Mouse (Mus musculus): ENCODE measurements around the gene Dnajb1. TPM values are rescaled to one million over a fixed set of nuclear protein-coding genes. Genes with fewer than 3 reads are reported as not detected.
A peak's percentile ranks its signal among the peaks of the same experiment; 100 is the strongest.

The Dnajb1 gene
- polyA plus RNA-seq, 1 experiment from 2014 or later = 78.2 TPM

- H3K36me3 ChIP-seq (ENCODE audit: control insufficient read depth, insufficient read depth, low read length) = no peaks in the 10 kb centered on the region
- no peaks in the 10 kb centered on the region for H3K9me3 ChIP-seq (ENCODE audit: control insufficient read depth, low read length)
- H3K4me1 ChIP-seq (ENCODE audit: control insufficient read depth, insufficient read depth, low read length) = no peaks in the 10 kb centered on the region
- WGBS = 11% methylated on average over 23 of the region's 23 CpGs
- H3K4me2 ChIP-seq (ENCODE audit: low read depth, severe bottlenecking) = peak overlapping the region; percentile 53
- 0 out of 2 replicates have a peak overlapping the region, but pooled peaks have one; percentile 1 for H3K9ac ChIP-seq (ENCODE audit: low read length)
- H3K4me3 ChIP-seq (ENCODE audit: low read depth, low read length) = peak overlapping the region; percentile 18; the same call in 1 of the 2 replicates
- no peak overlapping the region for H3K27ac ChIP-seq (replicated peaks; ENCODE audit: low read depth, low read length)
- DNase-seq (ENCODE audit: low spot score) = peak; percentile 92
- H3K27me3 ChIP-seq (ENCODE audit: control insufficient read depth, insufficient read depth, low read length) = no peaks in the 10 kb centered on the region
- peak; percentile 87 for ATAC-seq (ENCODE audit: insufficient number of reproducible peaks, low FRiP score, low TSS enrichment, low read depth)
Observed at GRCm38 (mm10) chr8:83622389-83622989, 14.5 kb downstream of the Dnajb1 start.

GRCm38 (mm10) chr8:83623549-83623948 is 15.6 kb downstream of the Dnajb1 start:
- no peaks in the 10 kb centered on the region for H3K4me1 ChIP-seq (ENCODE audit: control insufficient read depth, insufficient read depth, low read length)
- 90% methylated on average over 7 of the region's 7 CpGs for WGBS
- no peaks in the 10 kb centered on the region for H3K27me3 ChIP-seq (ENCODE audit: control insufficient read depth, insufficient read depth, low read length)
- ATAC-seq (ENCODE audit: insufficient number of reproducible peaks, low FRiP score, low TSS enrichment, low read depth) (no peak), DNase-seq (ENCODE audit: low spot score) (no peak)
- no peaks in the 10 kb centered on the region for H3K9me3 ChIP-seq (ENCODE audit: control insufficient read depth, low read length)
- H3K27ac ChIP-seq (replicated peaks; ENCODE audit: low read depth, low read length) = no peak overlapping the region
- H3K36me3 ChIP-seq (ENCODE audit: control insufficient read depth, insufficient read depth, low read length) = no peaks in the 10 kb centered on the region
- no peak overlapping the region for H3K9ac ChIP-seq (ENCODE audit: low read length)
- no peak overlapping the region for H3K4me2 ChIP-seq (ENCODE audit: low read depth, severe bottlenecking)
- no peak overlapping the region for H3K4me3 ChIP-seq (ENCODE audit: low read depth, low read length)

- Histone ChIP-seq H3K9ac (ENCODE audit: low read length) (no peak overlapping the region), H3K9me3 (ENCODE audit: control insufficient read depth, low read length) (no peaks in the 10 kb centered on the region), H3K27me3 (ENCODE audit: control insufficient read depth, insufficient read depth, low read length) (no peaks in the 10 kb centered on the region), H3K4me1 (ENCODE audit: control insufficient read depth, insufficient read depth, low read length) (no peaks in the 10 kb centered on the region), H3K27ac (replicated peaks; ENCODE audit: low read depth, low read length) (no peak overlapping the region), H3K36me3 (ENCODE audit: control insufficient read depth, insufficient read depth, low read length) (no peaks in the 10 kb centered on the region), H3K4me3 (ENCODE audit: low read depth, low read length) (no peak overlapping the region), H3K4me2 (ENCODE audit: low read depth, severe bottlenecking) (no peak overlapping the region)
- 48% methylated on average over 3 of the region's 3 CpGs for WGBS
- DNase-seq (ENCODE audit: low spot score) = peak; percentile 39
- ATAC-seq (ENCODE audit: insufficient number of reproducible peaks, low FRiP score, low TSS enrichment, low read depth) = no peak
Observed at GRCm38 (mm10) chr8:83624739-83625138, 16.7 kb downstream of the Dnajb1 start.

- no peaks in the 10 kb centered on the region for H3K9me3 ChIP-seq (ENCODE audit: control insufficient read depth, low read length)
- H3K4me1 ChIP-seq (ENCODE audit: control insufficient read depth, insufficient read depth, low read length) = no peaks in the 10 kb centered on the region
- ATAC-seq (ENCODE audit: insufficient number of reproducible peaks, low FRiP score, low TSS enrichment, low read depth) = no peak
- H3K27ac ChIP-seq (replicated peaks; ENCODE audit: low read depth, low read length) = no peak overlapping the region
- 87% methylated on average over 6 of the region's 6 CpGs for WGBS
- H3K36me3 ChIP-seq (ENCODE audit: control insufficient read depth, insufficient read depth, low read length) = no peaks in the 10 kb centered on the region
- H3K27me3 ChIP-seq (ENCODE audit: control insufficient read depth, insufficient read depth, low read length) = no peaks in the 10 kb centered on the region
- no peak overlapping the region for H3K4me3 ChIP-seq (ENCODE audit: low read depth, low read length)
- no peak overlapping the region for H3K4me2 ChIP-seq (ENCODE audit: low read depth, severe bottlenecking)
- no peak overlapping the region for H3K9ac ChIP-seq (ENCODE audit: low read length)
- DNase-seq (ENCODE audit: low spot score) = no peak
Observed at GRCm38 (mm10) chr8:83625676-83626299, 17.8 kb downstream of the Dnajb1 start.

- Histone ChIP-seq H3K4me3 (ENCODE audit: low read depth, low read length) (no peak overlapping the region), H3K4me1 (ENCODE audit: control insufficient read depth, insufficient read depth, low read length) (no peaks in the 10 kb centered on the region), H3K27ac (replicated peaks; ENCODE audit: low read depth, low read length) (no peak overlapping the region), H3K36me3 (ENCODE audit: control insufficient read depth, insufficient read depth, low read length) (no peaks in the 10 kb centered on the region), H3K9me3 (ENCODE audit: control insufficient read depth, low read length) (peaks cover 3% of the 10 kb centered on the region; the same call in 1 of the 2 replicates), H3K27me3 (ENCODE audit: control insufficient read depth, insufficient read depth, low read length) (no peaks in the 10 kb centered on the region), H3K9ac (ENCODE audit: low read length) (no peak overlapping the region), H3K4me2 (ENCODE audit: low read depth, severe bottlenecking) (no peak overlapping the region)
- WGBS = 88% methylated on average over 7 of the region's 7 CpGs
- DNase-seq (ENCODE audit: low spot score) (no peak), ATAC-seq (ENCODE audit: insufficient number of reproducible peaks, low FRiP score, low TSS enrichment, low read depth) (no peak)
Observed at GRCm38 (mm10) chr8:83632083-83632707, 24.2 kb downstream of the Dnajb1 start.

- DNase-seq (ENCODE audit: low spot score) (no peak), ATAC-seq (ENCODE audit: insufficient number of reproducible peaks, low FRiP score, low TSS enrichment, low read depth) (no peak)
- H3K9ac ChIP-seq (ENCODE audit: low read length) = no peak overlapping the region
- H3K4me2 ChIP-seq (ENCODE audit: low read depth, severe bottlenecking) = no peak overlapping the region
- H3K9me3 ChIP-seq (ENCODE audit: control insufficient read depth, low read length) = peaks cover 3% of the 10 kb centered on the region; the same call in 1 of the 2 replicates
- WGBS = 82% methylated on average over 4 of the region's 4 CpGs
- H3K4me1 ChIP-seq (ENCODE audit: control insufficient read depth, insufficient read depth, low read length) = no peaks in the 10 kb centered on the region
- no peak overlapping the region for H3K27ac ChIP-seq (replicated peaks; ENCODE audit: low read depth, low read length)
- no peak overlapping the region for H3K4me3 ChIP-seq (ENCODE audit: low read depth, low read length)
- no peaks in the 10 kb centered on the region for H3K27me3 ChIP-seq (ENCODE audit: control insufficient read depth, insufficient read depth, low read length)
- H3K36me3 ChIP-seq (ENCODE audit: control insufficient read depth, insufficient read depth, low read length) = no peaks in the 10 kb centered on the region
Observed at GRCm38 (mm10) chr8:83638856-83639255, 30.9 kb downstream of the Dnajb1 start.

GRCm38 (mm10) chr8:83639649-83640048 is 31.7 kb downstream of the Dnajb1 start:
- no peaks in the 10 kb centered on the region for H3K27me3 ChIP-seq (ENCODE audit: control insufficient read depth, insufficient read depth, low read length)
- WGBS = 80% methylated on average over 5 of the region's 5 CpGs
- DNase-seq (ENCODE audit: low spot score) = no peak
- H3K9ac ChIP-seq (ENCODE audit: low read length) = no peak overlapping the region
- peaks cover 3% of the 10 kb centered on the region; the same call in 1 of the 2 replicates for H3K9me3 ChIP-seq (ENCODE audit: control insufficient read depth, low read length)
- H3K4me1 ChIP-seq (ENCODE audit: control insufficient read depth, insufficient read depth, low read length) = no peaks in the 10 kb centered on the region
- no peaks in the 10 kb centered on the region for H3K36me3 ChIP-seq (ENCODE audit: control insufficient read depth, insufficient read depth, low read length)
- no peak for ATAC-seq (ENCODE audit: insufficient number of reproducible peaks, low FRiP score, low TSS enrichment, low read depth)
- H3K4me2 ChIP-seq (ENCODE audit: low read depth, severe bottlenecking) = no peak overlapping the region
- H3K27ac ChIP-seq (replicated peaks; ENCODE audit: low read depth, low read length) = no peak overlapping the region
- no peak overlapping the region for H3K4me3 ChIP-seq (ENCODE audit: low read depth, low read length)

GRCm38 (mm10) chr8:83647511-83647910 is 39.5 kb downstream of the Dnajb1 start:
- H3K4me3 ChIP-seq (ENCODE audit: low read depth, low read length) = no peak overlapping the region
- no peaks in the 10 kb centered on the region for H3K36me3 ChIP-seq (ENCODE audit: control insufficient read depth, insufficient read depth, low read length)
- 95% methylated on average over 11 of the region's 11 CpGs for WGBS
- no peaks in the 10 kb centered on the region for H3K4me1 ChIP-seq (ENCODE audit: control insufficient read depth, insufficient read depth, low read length)
- ATAC-seq (ENCODE audit: insufficient number of reproducible peaks, low FRiP score, low TSS enrichment, low read depth) (no peak), DNase-seq (ENCODE audit: low spot score) (no peak)
- no peaks in the 10 kb centered on the region for H3K27me3 ChIP-seq (ENCODE audit: control insufficient read depth, insufficient read depth, low read length)
- no peak overlapping the region for H3K9ac ChIP-seq (ENCODE audit: low read length)
- H3K27ac ChIP-seq (replicated peaks; ENCODE audit: low read depth, low read length) = no peak overlapping the region
- no peak overlapping the region for H3K4me2 ChIP-seq (ENCODE audit: low read depth, severe bottlenecking)
- no peaks in the 10 kb centered on the region for H3K9me3 ChIP-seq (ENCODE audit: control insufficient read depth, low read length)

Measured in limb, embryonic 11.5 days (tissue).